Mouse (Mus musculus) heart, adult 2 months (tissue): ENCODE data around the gene Gpx5.

ENCODE experiments used
- CTCF ChIP-seq: fragments of 200-600 bp; IDR thresholded peaks from 2 replicates; pipeline ENCODE4 v1.8.1; 2022; ENCODE audit warnings: antibody characterized with exemption, mild to moderate bottlenecking, moderate library complexity
- EP300 ChIP-seq: fragments of 200-500 bp; IDR thresholded peaks from 2 replicates; pipeline ENCODE4 v1.6.1; 2011; ENCODE audit warnings: low read depth, low read length, control low read depth; ENCODE audit not compliant: insufficient read depth
- POLR2A ChIP-seq: fragments of 200-500 bp; IDR thresholded peaks from 2 replicates; pipeline ENCODE4 v1.6.1; 2011; ENCODE audit warnings: mild to moderate bottlenecking, low read depth, low read length, control low read depth; ENCODE audit not compliant: insufficient read depth

DNA sequence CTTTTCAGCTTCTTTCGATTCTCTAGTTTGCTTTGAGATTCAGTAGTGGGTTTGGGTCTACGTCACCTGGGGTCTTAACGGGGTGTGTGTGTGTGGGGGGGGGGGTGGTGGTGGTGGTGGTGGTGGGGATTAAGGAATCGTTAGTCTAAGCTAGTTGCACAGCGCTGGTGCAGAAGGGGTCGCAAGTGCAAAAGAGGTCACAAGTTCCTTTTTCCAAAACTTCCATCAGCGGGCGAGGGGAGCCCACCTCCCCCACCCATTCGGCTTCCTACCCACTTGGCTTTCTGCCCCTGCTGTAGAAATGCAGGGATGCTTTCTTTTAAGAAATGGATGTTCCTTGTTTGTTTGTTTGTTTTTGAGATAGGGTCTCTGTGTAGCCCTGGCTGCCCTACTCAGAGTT lies 16.0 kb downstream of the Gpx5 start:
- no peak for TF ChIP-seq POLR2A
- TF ChIP-seq CTCF, result no peak
- no peak for TF ChIP-seq EP300
